Mouse (Mus musculus) frontal cortex, postnatal 10 days (tissue): ENCODE data around the gene Slc2a13.

ENCODE experiments used
- DNase-seq, 2 experiments: peaks; one replicate each; pipeline ENCODE4 v3.0.0; 2022; ENCODE audit warnings: low spot score in 2 of 2, mixed read lengths in 1 of 2

Slc2a13 gene

DNA sequence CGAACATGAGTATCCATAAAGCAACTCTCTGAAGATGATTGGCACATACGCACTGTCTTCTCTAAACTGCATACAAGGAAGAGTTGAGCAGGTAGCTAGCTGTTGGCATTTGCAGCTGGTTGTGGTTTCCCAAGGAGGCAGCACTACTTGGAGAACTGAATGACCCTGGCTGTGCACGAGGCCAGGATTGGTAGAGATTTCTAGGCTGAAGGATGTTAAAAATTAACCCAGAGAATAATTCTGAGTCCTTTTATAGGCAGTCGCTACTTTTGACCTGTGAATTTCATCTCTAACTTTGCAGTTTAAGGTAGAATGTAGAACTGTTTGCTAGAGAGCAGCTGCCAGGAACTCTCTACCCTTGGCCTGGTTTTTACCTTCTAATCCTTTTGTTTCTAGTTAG lies 304.5 kb downstream of the Slc2a13 start:
- DNase-seq, result no peak

DNA sequence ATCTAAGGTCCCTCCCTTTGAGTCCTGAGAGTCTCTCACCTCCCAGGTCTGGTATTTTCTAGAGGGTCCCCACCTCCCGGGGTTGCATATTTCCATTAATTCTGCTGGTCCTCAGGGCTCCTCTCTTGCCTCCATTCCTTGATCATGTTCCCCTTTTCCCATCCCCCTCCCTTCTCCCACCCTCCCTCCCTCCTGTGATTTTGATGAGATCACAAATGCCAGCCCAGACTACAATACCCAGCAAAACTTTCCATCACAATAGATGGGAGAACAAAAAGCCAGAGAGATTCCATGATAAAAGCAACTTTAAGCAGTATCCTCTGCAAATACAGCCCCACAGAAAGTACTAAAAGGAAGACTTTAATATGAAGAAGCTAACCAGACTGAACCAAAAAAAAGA lies 309.1 kb downstream of the Slc2a13 start:
- no peak for DNase-seq

DNA sequence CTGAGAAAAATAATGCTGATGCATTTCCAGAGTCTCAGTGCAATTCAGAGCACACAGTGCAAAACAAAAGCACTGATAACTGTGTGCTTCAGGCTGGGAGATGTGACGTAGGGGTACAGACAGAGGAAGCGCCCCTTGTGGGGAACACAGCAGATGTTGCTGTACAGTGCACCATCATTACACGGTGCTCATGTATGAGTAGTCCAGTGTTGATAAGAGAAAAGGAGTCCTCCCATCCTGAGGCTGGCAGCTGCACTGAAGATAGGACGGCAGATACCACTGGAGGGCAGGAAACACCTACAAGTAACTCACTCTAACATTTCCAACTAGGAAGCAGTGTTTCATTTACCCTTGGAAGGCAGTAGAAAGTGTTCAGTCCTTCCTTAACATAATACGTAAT lies 312.5 kb downstream of the Slc2a13 start:
- no peak for DNase-seq

DNA sequence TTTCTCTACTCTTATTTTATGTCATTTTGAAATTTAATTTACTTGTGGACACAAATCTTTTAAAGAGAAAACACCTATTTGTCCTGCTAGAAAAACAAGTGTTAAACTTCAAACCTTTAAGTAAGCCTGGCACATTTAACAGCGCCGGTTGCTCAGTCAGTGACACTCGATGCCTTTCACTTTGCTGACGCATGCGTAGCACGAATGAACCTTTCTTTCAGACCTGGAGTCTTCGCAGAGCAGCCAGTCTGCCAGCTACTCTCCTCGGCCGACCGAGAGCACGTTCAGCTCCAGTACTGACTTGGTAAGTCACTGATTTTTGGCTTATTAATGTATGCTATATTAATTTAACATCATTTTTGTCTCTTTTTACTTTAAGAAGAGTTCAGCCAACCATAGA lies 315.9 kb downstream of the Slc2a13 start:
- no peak for DNase-seq

DNA sequence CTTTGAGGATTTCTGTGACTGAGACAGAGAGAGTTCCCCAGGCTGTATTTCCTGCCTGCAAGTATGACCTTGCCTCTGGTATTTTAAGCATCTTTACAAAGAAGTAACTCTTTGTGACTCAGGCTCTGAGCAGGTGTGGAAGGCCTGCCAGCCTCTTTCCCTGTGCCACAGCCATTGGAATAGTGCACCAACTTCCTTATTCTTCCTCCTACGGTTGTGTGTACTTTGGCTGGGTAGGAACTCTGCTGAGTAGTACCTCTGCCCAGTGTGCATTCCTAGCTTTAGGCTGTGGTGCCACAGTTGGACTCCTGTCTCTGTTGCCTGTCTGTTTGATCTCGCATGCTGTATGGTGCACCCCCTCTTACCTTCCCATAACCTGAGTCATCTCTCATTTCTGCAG lies 317.8 kb downstream of the Slc2a13 start:
- no peak for DNase-seq

DNA sequence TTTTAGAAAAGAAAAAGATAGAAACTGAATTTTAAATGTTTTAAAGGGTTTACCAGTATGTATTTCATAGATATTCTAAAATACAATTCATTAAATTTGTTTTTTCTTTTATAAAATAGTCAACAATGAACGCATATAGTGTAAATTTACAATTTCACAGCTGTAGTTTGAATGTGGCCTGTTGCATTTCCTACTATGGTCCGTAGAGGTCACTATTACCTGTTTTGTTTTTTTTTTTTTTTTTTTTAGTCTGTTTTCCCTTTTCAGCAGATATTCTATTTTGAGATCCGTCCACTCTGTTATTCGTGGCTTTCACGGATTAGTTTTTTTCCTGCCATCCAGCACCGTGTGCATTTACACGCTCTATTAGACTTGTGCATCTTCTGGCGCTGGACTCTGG lies 320.1 kb downstream of the Slc2a13 start:
- DNase-seq, result no peak

DNA sequence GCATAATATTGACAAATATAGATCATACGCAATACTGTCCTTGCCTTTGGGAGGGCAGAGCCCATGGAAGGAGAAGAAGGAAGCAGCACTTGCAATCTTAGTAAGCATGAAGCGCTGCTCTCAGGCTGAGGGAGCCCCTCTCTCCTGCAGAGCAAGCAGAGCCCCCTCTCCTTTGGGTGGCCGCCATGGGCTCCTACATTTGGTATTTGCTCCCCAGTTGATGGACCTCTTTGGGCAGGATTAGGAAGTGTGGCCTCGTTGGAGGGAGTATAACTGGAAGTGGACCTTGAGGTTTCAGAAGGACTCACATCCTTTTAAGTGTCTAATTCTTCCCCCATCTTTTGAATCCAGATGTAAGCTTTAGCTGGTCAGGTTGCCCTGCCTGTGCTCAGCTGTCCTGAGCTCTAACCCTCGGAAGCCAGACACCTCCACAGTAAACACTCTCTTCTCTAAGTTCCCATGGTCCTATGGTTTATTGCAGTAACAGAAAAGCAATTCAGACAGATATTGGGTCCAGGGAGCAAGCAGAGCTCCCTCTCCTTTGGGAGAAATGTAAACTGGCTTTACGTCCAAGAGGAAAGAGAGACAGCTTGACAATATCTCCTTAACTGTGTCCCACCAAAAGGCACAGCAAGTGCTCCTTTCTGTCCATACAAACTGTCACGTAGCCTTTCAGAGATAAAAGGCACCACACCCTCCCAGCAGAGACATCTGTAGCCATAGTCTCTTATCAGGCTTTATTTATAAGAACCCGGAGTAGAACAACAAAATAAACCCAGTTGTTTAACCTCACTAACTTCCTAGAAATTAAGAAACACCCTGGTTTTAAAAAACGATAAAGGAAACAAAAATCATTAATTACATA lies 321.3 kb downstream of the Slc2a13 start:
- DNase-seq, result no peak

DNA sequence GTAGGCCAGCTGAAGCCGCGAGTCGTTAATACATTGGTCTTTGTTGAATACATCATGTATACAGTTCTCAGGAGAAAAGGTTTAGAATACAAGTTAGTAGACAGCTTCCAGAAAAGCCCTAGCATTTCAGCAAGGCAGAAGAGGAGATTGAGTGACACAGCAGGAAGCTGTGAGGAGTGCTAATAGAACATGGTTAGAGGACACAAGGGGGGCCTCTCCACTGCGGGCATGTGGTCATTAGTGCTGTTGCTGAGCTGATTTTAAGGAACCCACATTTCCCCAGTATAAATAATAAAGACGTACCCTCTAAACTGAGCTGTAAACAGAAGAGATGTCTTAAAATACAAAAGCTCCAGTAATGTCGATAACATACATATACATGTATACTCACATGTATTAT lies 322.2 kb downstream of the Slc2a13 start:
- no peak for DNase-seq

DNA sequence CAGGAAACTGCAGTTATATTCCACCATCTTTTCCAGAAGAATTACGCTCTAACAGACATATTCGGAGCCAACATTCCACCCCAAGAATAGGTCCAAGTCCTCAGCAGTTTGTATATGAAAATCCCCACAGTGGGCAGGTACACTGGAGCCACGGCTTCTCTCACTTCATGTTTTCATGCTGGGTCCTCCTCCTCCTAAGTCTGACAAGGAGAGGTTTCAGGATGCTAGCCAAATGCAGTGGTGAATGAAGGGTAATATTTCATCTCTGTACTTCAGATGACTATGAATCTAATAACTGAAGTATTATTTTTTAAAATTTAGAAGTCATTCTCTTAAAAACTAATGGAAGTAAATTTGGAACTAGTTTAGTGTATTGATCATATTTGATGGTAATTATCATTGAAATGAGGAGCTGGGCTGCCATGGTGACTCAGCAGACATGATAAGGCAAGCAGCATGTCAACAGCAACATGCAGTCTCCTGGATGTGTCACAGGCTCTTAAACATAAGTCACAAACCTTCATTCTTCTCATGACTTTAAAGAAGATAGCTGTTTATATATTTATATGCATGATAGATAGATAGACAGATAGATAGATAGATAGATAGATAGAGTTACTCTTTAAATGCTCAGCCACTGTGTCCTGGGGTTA lies 332.3 kb downstream of the Slc2a13 start:
- DNase-seq, result no peak

DNA sequence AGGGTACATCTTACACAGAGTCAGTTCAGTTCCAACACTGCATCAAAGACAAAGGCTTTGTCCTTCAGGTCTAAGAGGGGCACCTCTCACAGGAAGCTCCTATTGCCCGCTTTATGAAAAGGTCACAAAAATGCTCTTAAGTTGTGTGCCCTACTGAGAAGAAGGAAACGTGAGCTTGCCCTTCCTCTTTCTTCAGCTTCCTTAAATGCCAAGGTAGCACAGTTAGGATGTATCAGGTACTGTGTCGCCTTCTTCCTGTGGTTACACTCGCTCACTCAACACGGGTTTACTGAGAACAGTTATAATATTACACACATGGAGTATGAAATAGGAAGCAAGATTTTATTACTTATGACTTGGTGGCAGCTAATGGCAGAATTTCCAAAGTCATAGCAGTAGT lies 335.8 kb downstream of the Slc2a13 start:
- DNase-seq, result no peak
